Mouse (Mus musculus) heart, postnatal 36 days (tissue): ENCODE results near the gene Eno3. TPM values are rescaled to one million over a fixed set of nuclear protein-coding genes. Genes with fewer than 3 reads are reported as not detected.

Source experiments
- DNase-seq, 2 experiments: peaks; one replicate each; pipeline ENCODE4 v3.0.0; 2021 to 2022
- intact Hi-C: fragments of 180-260 bp; cut with DNase I; formaldehyde crosslinking; loops from one replicate; pipeline ENCODE4 v1.15.1; 2025
- total RNA-seq, 2 experiments: library from RNA; stranded (reverse); gene quantifications; 2 replicates each; pipeline ENCODE4 v1.2.3; 2021

Gene Eno3
- total RNA-seq, 2 experiments from 2014 or later, result 1,887 to 1,957 TPM

- intact Hi-C loops, result loop anchor here (10.0 kb wide), 1 partner anchor 406 kb away; the partner anchor contains the start of genes 0610010K14Rik, Gm21988 and Rnasek
Observed at GRCm38 (mm10) chr11:70641241-70641640, 15.8 kb upstream of the Eno3 start.

GRCm38 (mm10) chr11:70643051-70643450 lies 14.0 kb upstream of the Eno3 start:
- intact Hi-C loops, result loop anchor here (10.0 kb wide), 1 partner anchor 408 kb away; the partner anchor contains the start of genes 0610010K14Rik, Gm21988 and Rnasek
- no peak for DNase-seq

More at GRCm38 (mm10) chr11:70641241-70641640, 15.8 kb upstream of the Eno3 start:
- DNase-seq, result no peak

GRCm38 (mm10) chr11:70644564-70645103 lies 12.4 kb upstream of the Eno3 start:
- intact Hi-C loops, result loop anchor here (10.0 kb wide), 1 partner anchor 410 kb away; the partner anchor contains the start of genes 0610010K14Rik, Gm21988 and Rnasek

GRCm38 (mm10) chr11:70645461-70646258 lies 11.3 kb upstream of the Eno3 start:
- intact Hi-C loops, result loop anchor here (10.0 kb wide), 1 partner anchor 411 kb away; the partner anchor contains the start of genes 0610010K14Rik, Gm21988 and Rnasek
- no peak for DNase-seq

More at GRCm38 (mm10) chr11:70644564-70645103, 12.4 kb upstream of the Eno3 start:
- DNase-seq, result no peak

GRCm38 (mm10) chr11:70646259-70646555 lies 10.8 kb upstream of the Eno3 start:
- no peak for DNase-seq
- intact Hi-C loops, result loop anchor here (10.0 kb wide), 1 partner anchor 411 kb away; the partner anchor contains the start of genes 0610010K14Rik, Gm21988 and Rnasek

GRCm38 (mm10) chr11:70646691-70647650 lies 10.0 kb upstream of the Eno3 start, which contains the start of the genes Rnf167 and Slc25a11:
Rnf167 (plus strand) TSS chr11:70647235.
Slc25a11 (minus strand) TSS chr11:70647479.
- peak; percentile 94 for DNase-seq
- intact Hi-C loops, result loop anchor here (10.0 kb wide), 1 partner anchor 412 kb away; the partner anchor contains the start of genes 0610010K14Rik, Gm21988 and Rnasek

- intact Hi-C loops, result loop anchor here (10.0 kb wide), 1 partner anchor 413 kb away; the partner anchor contains the start of genes 0610010K14Rik, Gm21988 and Rnasek
- DNase-seq, result peak in 1 of 2 experiments; percentile 40
Observed at GRCm38 (mm10) chr11:70647716-70648420, 9.1 kb upstream of the Eno3 start.

- intact Hi-C loops, result loop anchor here (10.0 kb wide), 1 partner anchor 414 kb away; the partner anchor contains the start of genes 0610010K14Rik, Gm21988 and Rnasek
- DNase-seq, result no peak
Observed at GRCm38 (mm10) chr11:70648512-70648911, 8.5 kb upstream of the Eno3 start.

GRCm38 (mm10) chr11:70649185-70649734 lies 7.7 kb upstream of the Eno3 start:
- intact Hi-C loops, result loop anchor here (10.0 kb wide), 1 partner anchor 414 kb away; the partner anchor contains the start of genes 0610010K14Rik, Gm21988 and Rnasek
- no peak for DNase-seq

GRCm38 (mm10) chr11:70650322-70651175 lies 6.5 kb upstream of the Eno3 start:
- DNase-seq, result no peak
- intact Hi-C loops, result loop anchor here (10.0 kb wide), 1 partner anchor 656 kb away; the partner anchor contains the start of genes Gabarap and Phf23

GRCm38 (mm10) chr11:70651391-70651790 lies 5.6 kb upstream of the Eno3 start:
- no peak for DNase-seq
- intact Hi-C loops, result loop anchor here (10.0 kb wide), 1 partner anchor 657 kb away; the partner anchor contains the start of genes Gabarap and Phf23

GRCm38 (mm10) chr11:70652029-70652883 lies 4.7 kb upstream of the Eno3 start:
- DNase-seq, result no peak
- intact Hi-C loops, result loop anchor here (10.0 kb wide), 1 partner anchor 657 kb away; the partner anchor contains the start of genes Gabarap and Phf23

- intact Hi-C loops, result loop anchor here (10.0 kb wide), 1 partner anchor 658 kb away; the partner anchor contains the start of genes Gabarap and Phf23
- no peak for DNase-seq
Observed at GRCm38 (mm10) chr11:70652884-70653344, 4.1 kb upstream of the Eno3 start.

- intact Hi-C loops, result loop anchor here (2.0 to 10.0 kb wide), 2 partner anchors 47 to 659 kb away; partner anchors contain the start of genes Gabarap, Inca1, Kif1c and Phf23
- DNase-seq, result peak; percentile 71 to 80
Observed at GRCm38 (mm10) chr11:70653345-70654197, 3.4 kb upstream of the Eno3 start.

GRCm38 (mm10) chr11:70654198-70654922 lies 2.6 kb upstream of the Eno3 start, which contains the start of gene Pfn1:
Pfn1 (minus strand) TSS chr11:70654644.
- DNase-seq, result peak; percentile 77 to 81
- intact Hi-C loops, result loop anchor here (2.0 to 10.0 kb wide), 2 partner anchors 46 to 660 kb away; partner anchors contain the start of genes Gabarap, Inca1, Kif1c and Phf23
